Mouse (Mus musculus): ENCODE measurements around the gene Bcl7a. TPM values are rescaled to one million over a fixed set of nuclear protein-coding genes. Genes with fewer than 3 reads are reported as not detected.

The Bcl7a gene
- total and polyA plus RNA-seq, 3 experiments: 2.3 to 7.2 (median 4.3) TPM

- Histone ChIP-seq H3K36me3 (replicated peaks in 1 of 2; ENCODE audit: control insufficient read depth in 1 of 2, insufficient read depth in 1 of 2, low read length in 1 of 2) (peaks cover 29 to 89% of the 10 kb centered on the region in 2 experiments), H3K27ac (ENCODE audit: insufficient read depth, low read depth) (no peak overlapping the region), H3K4me2 (ENCODE audit: insufficient read depth, low read depth, poor library complexity, severe bottlenecking) (no peak overlapping the region), H3K27me3 (replicated peaks) (no peaks in the 10 kb centered on the region), H3K9ac (ENCODE audit: insufficient read depth, low read depth) (no peak overlapping the region), H3K79me2 (replicated peaks; ENCODE audit: control insufficient read depth, extremely low read depth, insufficient read depth, poor library complexity, severe bottlenecking) (no peaks in the 10 kb centered on the region), H3K9me3 (replicated peaks; ENCODE audit: low read length) (no peaks in the 10 kb centered on the region), H3K4me3 (replicated peaks in 1 of 3; ENCODE audit: low read depth in 2 of 3, low read length in 2 of 3, poor library complexity in 1 of 3) (no peak overlapping the region), H3K4me1 (ENCODE audit: control insufficient read depth in 1 of 2, insufficient read depth in 2 of 2) (peaks cover 2 to 5% of the 10 kb centered on the region in 2 experiments; a peak in 3 of 4 replicates)
- no peak for DNase-seq (ENCODE audit: extremely low read depth)
- in situ Hi-C loops (cut with MboI; ENCODE audit: low pct_ligation_motif_present, low pct_unique_long_range_greater_than_20kb, low sequenced_read_pairs) (loop anchor here (5.0 kb wide), 1 partner anchor 87 kb away; no protein-coding TSS in a partner anchor), dilution Hi-C loops (cut with MboI; ENCODE audit: extremely low pct_ligation_motif_present, extremely low pct_unique_long_range_greater_than_20kb, low sequenced_read_pairs) (no loop called here)
- TF ChIP-seq USF1 (IDR thresholded peaks at IDR 0.05; ENCODE audit: low read depth, low read length) (no peak), JUND (conservative IDR thresholded peaks at IDR 0.05; ENCODE audit: low read depth, low read length) (no peak), NRF1 (IDR thresholded peaks at IDR 0.05; ENCODE audit: low read depth, low read length) (no peak), IRF4 (IDR thresholded peaks at IDR 0.05; ENCODE audit: low read depth, low read length) (no peak), SIN3A (IDR thresholded peaks at IDR 0.05; ENCODE audit: low read length) (no peak), RCOR1 (conservative IDR thresholded peaks at IDR 0.05; ENCODE audit: low read depth, low read length) (no peak), PAX5 (IDR thresholded peaks at IDR 0.05; ENCODE audit: low read length) (no peak), ZKSCAN1 (IDR thresholded peaks at IDR 0.05; ENCODE audit: borderline replicate concordance, low read depth, low read length) (no peak), KAT2A (IDR thresholded peaks at IDR 0.05; ENCODE audit: insufficient replicate concordance, low read length) (no peak), ETS1 (conservative IDR thresholded peaks at IDR 0.05; ENCODE audit: low read depth, low read length) (no peak), USF2 (conservative IDR thresholded peaks at IDR 0.05; ENCODE audit: low read depth, low read length) (no peak), MAZ (IDR thresholded peaks at IDR 0.05; ENCODE audit: low read depth, low read length) (no peak), HCFC1 (IDR thresholded peaks at IDR 0.05; ENCODE audit: low read depth, low read length) (no peak), SMC3 (IDR thresholded peaks at IDR 0.05; ENCODE audit: low read depth, low read length) (no peak), MYC (IDR thresholded peaks at IDR 0.05; ENCODE audit: low read depth, low read length) (no peak), RAD21 (IDR thresholded peaks at IDR 0.05; ENCODE audit: low read depth, low read length) (no peak), BHLHE40 (IDR thresholded peaks at IDR 0.05; ENCODE audit: low read depth, low read length) (no peak)
Observed at GRCm38 (mm10) chr5:123359431-123359830, 15.8 kb downstream of the Bcl7a start.

DNA sequence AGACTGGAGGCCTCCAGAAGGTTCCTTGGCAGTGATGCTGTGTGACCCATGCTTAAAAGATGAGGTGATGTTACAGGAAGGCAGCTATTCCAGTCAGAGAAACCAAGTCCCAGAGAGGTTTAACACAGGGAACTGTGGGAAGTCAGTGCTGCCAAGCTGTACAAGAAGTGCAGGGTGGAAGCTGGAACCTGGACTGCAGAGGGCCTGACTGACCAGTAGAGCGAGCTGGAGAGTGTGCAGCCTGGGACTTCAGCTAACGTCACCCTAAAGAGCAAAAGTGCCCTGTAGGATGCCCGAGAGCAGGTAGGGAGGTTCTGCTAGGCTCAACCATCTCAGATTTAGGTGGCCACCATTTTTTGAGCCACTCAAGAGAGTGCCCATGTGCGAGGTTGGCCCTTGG lies 19.3 kb downstream of the Bcl7a start:
- Histone ChIP-seq H3K9me3 (replicated peaks; ENCODE audit: low read length) (no peaks in the 10 kb centered on the region), H3K27ac (ENCODE audit: insufficient read depth, low read depth) (no peak overlapping the region), H3K4me2 (ENCODE audit: insufficient read depth, low read depth, poor library complexity, severe bottlenecking) (no peak overlapping the region), H3K79me2 (replicated peaks; ENCODE audit: control insufficient read depth, extremely low read depth, insufficient read depth, poor library complexity, severe bottlenecking) (no peaks in the 10 kb centered on the region), H3K36me3 (replicated peaks in 1 of 2; ENCODE audit: control insufficient read depth in 1 of 2, insufficient read depth in 1 of 2, low read length in 1 of 2) (peaks cover 13 to 76% of the 10 kb centered on the region in 2 experiments), H3K9ac (ENCODE audit: insufficient read depth, low read depth) (no peak overlapping the region), H3K27me3 (replicated peaks) (no peaks in the 10 kb centered on the region), H3K4me1 (ENCODE audit: control insufficient read depth in 1 of 2, insufficient read depth in 2 of 2) (peaks cover 2 to 5% of the 10 kb centered on the region in 2 experiments; a peak in 3 of 4 replicates), H3K4me3 (replicated peaks in 1 of 3; ENCODE audit: low read depth in 2 of 3, low read length in 2 of 3, poor library complexity in 1 of 3) (no peak overlapping the region)
- in situ Hi-C loops (cut with MboI; ENCODE audit: low pct_ligation_motif_present, low pct_unique_long_range_greater_than_20kb, low sequenced_read_pairs) (no loop called here), dilution Hi-C loops (cut with MboI; ENCODE audit: extremely low pct_ligation_motif_present, extremely low pct_unique_long_range_greater_than_20kb, low sequenced_read_pairs) (no loop called here)
- no peak for TF ChIP-seq RAD21 (IDR thresholded peaks at IDR 0.05; ENCODE audit: low read depth, low read length)
- TF ChIP-seq NRF1 (IDR thresholded peaks at IDR 0.05; ENCODE audit: low read depth, low read length): no peak
- TF ChIP-seq MYC (IDR thresholded peaks at IDR 0.05; ENCODE audit: low read depth, low read length): no peak
- TF ChIP-seq CTCF (conservative IDR thresholded peaks at IDR 0.05 in 1 of 2, IDR thresholded peaks at IDR 0.05 in 1 of 2; ENCODE audit: low read depth in 2 of 2, low read length in 2 of 2): no peak
- no peak for TF ChIP-seq TBP (conservative IDR thresholded peaks at IDR 0.05; ENCODE audit: low read depth, low read length)
- TF ChIP-seq SIN3A (IDR thresholded peaks at IDR 0.05; ENCODE audit: low read length): no peak
- no peak for TF ChIP-seq ZC3H11A (IDR thresholded peaks at IDR 0.05; ENCODE audit: low read depth, low read length)
- no peak for TF ChIP-seq ZKSCAN1 (IDR thresholded peaks at IDR 0.05; ENCODE audit: borderline replicate concordance, low read depth, low read length)
- no peak for TF ChIP-seq CHD2 (IDR thresholded peaks at IDR 0.05; ENCODE audit: low read length)
- TF ChIP-seq CHD1 (IDR thresholded peaks at IDR 0.05; ENCODE audit: low read depth, low read length): no peak
- TF ChIP-seq MAX (IDR thresholded peaks at IDR 0.05; ENCODE audit: low read length): no peak
- no peak for DNase-seq (ENCODE audit: extremely low read depth)
